Mouse (Mus musculus): ENCODE measurements around the gene Txlnb. TPM values are rescaled to one million over a fixed set of nuclear protein-coding genes. Genes with fewer than 3 reads are reported as not detected.

The Txlnb gene
- total and polyA plus RNA-seq, 2 experiments from 2014 or later: 0.57 to 1.4 TPM

GRCm38 (mm10) chr10:17880038-17880437, 84.0 kb downstream of the Txlnb start:
- no peak overlapping the region for H3K9ac ChIP-seq (replicated peaks; ENCODE audit: low read length, poor library complexity, severe bottlenecking)
- no peak for ATAC-seq (ENCODE audit: low FRiP score)
- no peak overlapping the region for H3K4me2 ChIP-seq (ENCODE audit: low read depth, low read length, poor library complexity, severe bottlenecking)
- H3K27me3 ChIP-seq (ENCODE audit: insufficient read depth, low read length): no peaks in the 10 kb centered on the region
- no peak overlapping the region for H3K27ac ChIP-seq (ENCODE audit: low read depth, low read length)
- 88% methylated on average over 3 of the region's 3 CpGs for WGBS
- DNase-seq (ENCODE audit: low spot score): no peak
- TF ChIP-seq CTCF (IDR thresholded peaks at IDR 0.05): no peak
- H3K4me3 ChIP-seq (ENCODE audit: low read depth, low read length): no peak overlapping the region
- H3K9me3 ChIP-seq (ENCODE audit: low read length): no peaks in the 10 kb centered on the region
- no peaks in the 10 kb centered on the region for H3K4me1 ChIP-seq (ENCODE audit: insufficient read depth, low read length)
- no peaks in the 10 kb centered on the region for H3K36me3 ChIP-seq (ENCODE audit: insufficient read depth, low read length)

- Histone ChIP-seq H3K4me3 (ENCODE audit: low read depth, low read length) (no peak overlapping the region), H3K9me3 (ENCODE audit: low read length) (no peaks in the 10 kb centered on the region), H3K9ac (replicated peaks; ENCODE audit: low read length, poor library complexity, severe bottlenecking) (no peak overlapping the region), H3K27me3 (ENCODE audit: insufficient read depth, low read length) (no peaks in the 10 kb centered on the region), H3K4me2 (ENCODE audit: low read depth, low read length, poor library complexity, severe bottlenecking) (no peak overlapping the region), H3K27ac (ENCODE audit: low read depth, low read length) (no peak overlapping the region), H3K4me1 (ENCODE audit: insufficient read depth, low read length) (no peaks in the 10 kb centered on the region), H3K36me3 (ENCODE audit: insufficient read depth, low read length) (no peaks in the 10 kb centered on the region)
- ATAC-seq (ENCODE audit: low FRiP score) (no peak), DNase-seq (ENCODE audit: low spot score) (no peak)
- no peak for TF ChIP-seq CTCF (IDR thresholded peaks at IDR 0.05)
- WGBS: 70% methylated on average over 2 of the region's 2 CpGs
Measured at GRCm38 (mm10) chr10:17880724-17881123, 84.7 kb downstream of the Txlnb start.

Other genes with a start within 250 kb of the Txlnb start
- gene Cited2, start 73.0 kb upstream of the Txlnb start, total RNA-seq (2014; rRNA removed): 72.1 and 107 TPM in 2 replicates
- gene Cited2, start 73.0 kb upstream of the Txlnb start, polyA plus RNA-seq (2015; fragmentation: Nextera tagmentation; extraction: Ambion mirVana): 44.6 and 48.2 TPM in 2 replicates
- gene Heca, start 151.8 kb downstream of the Txlnb start, total RNA-seq (2014; rRNA removed): 32.2 and 39.3 TPM in 2 replicates
- 3.3 and 4.3 TPM in 2 replicates for gene Heca, start 151.8 kb downstream of the Txlnb start, polyA plus RNA-seq (2015; fragmentation: Nextera tagmentation; extraction: Ambion mirVana)
- gene Abracl, start 227.1 kb downstream of the Txlnb start, total RNA-seq (2014; rRNA removed): 9.7 and 19.2 TPM in 2 replicates
- gene Abracl, start 227.1 kb downstream of the Txlnb start, polyA plus RNA-seq (2015; fragmentation: Nextera tagmentation; extraction: Ambion mirVana): 36.8 and 42.0 TPM in 2 replicates